Mouse (Mus musculus) embryonic facial prominence, embryonic 11.5 days (tissue): ENCODE results near the gene Gm21863. TPM values are rescaled to one million over a fixed set of nuclear protein-coding genes. Genes with fewer than 3 reads are reported as not detected.
"Not testable (repeated sequence)": the region's sequence is repeated elsewhere in the genome, so short reads cannot be mapped to it uniquely, and the experiment has no call there.

Experiments
- ATAC-seq: fragments of 200-750 bp; cut with Nextera tagmentation; replicated peaks from 2 replicates; pipeline ENCODE4 v1.8.0; 2017; ENCODE audit warnings: low read depth; ENCODE audit not compliant: insufficient number of reproducible peaks, low FRiP score, low TSS enrichment
- DNase-seq: peaks from one replicate; pipeline ENCODE4 v3.0.0-alpha.2; 2015; ENCODE audit warnings: low spot score
- H3K27ac ChIP-seq: fragments of 300-500 bp; sonication (generic); replicated peaks from 2 replicates; pipeline ENCODE4 v1.5.1; 2014; ENCODE audit warnings: mild to moderate bottlenecking, low read depth, low read length, control low read depth
- H3K27me3 ChIP-seq: fragments of 300-500 bp; sonication (generic); 2 replicates; pipeline ENCODE4 v1.6.1; 2014; ENCODE audit warnings: mild to moderate bottlenecking, low read length, moderate library complexity, mixed read lengths; ENCODE audit not compliant: control insufficient read depth, insufficient read depth
- H3K36me3 ChIP-seq: fragments of 300-500 bp; sonication (generic); replicated peaks from 2 replicates; pipeline ENCODE4 v1.6.1; 2014; ENCODE audit warnings: low read depth, mild to moderate bottlenecking, low read length, moderate library complexity, mixed read lengths; ENCODE audit not compliant: control insufficient read depth, insufficient read depth
- H3K4me1 ChIP-seq: fragments of 300-500 bp; sonication (generic); 2 replicates; pipeline ENCODE4 v1.6.1; 2014; ENCODE audit warnings: low read length, mixed read lengths; ENCODE audit not compliant: control insufficient read depth, insufficient read depth
- H3K4me2 ChIP-seq: fragments of 300-500 bp; sonication (generic); 2 replicates; pipeline ENCODE4 v1.6.1; 2014; ENCODE audit warnings: low read depth, mild to moderate bottlenecking, control low read depth, low read length, moderate library complexity
- H3K4me3 ChIP-seq: fragments of 300-500 bp; sonication (generic); 2 replicates; pipeline ENCODE4 v1.5.1; 2014; ENCODE audit warnings: low read depth, low read length, control low read depth
- H3K9ac ChIP-seq: fragments of 300-500 bp; sonication (generic); replicated peaks from 2 replicates; pipeline ENCODE4 v1.6.1; 2014; ENCODE audit warnings: mild to moderate bottlenecking, control low read depth, low read length
- H3K9me3 ChIP-seq: fragments of 300-500 bp; sonication (generic); replicated peaks from 2 replicates; pipeline ENCODE4 v1.6.1; 2016; ENCODE audit warnings: mild to moderate bottlenecking, low read length, inconsistent platforms, mixed read lengths; ENCODE audit not compliant: control insufficient read depth
- WGBS: fragments of 180-500 bp; shearing (Covaris S2); extraction: QIAGEN DNeasy Blood & Tissue Kit; methylation state at CpG from one replicate; pipeline ENCODE4 v1.1.7; 2014; 5-methylcytosine and 5-hydroxymethylcytosine counted together
- polyA plus RNA-seq: library from polyadenylated mRNA; unstranded; fragments of >200 nt; fragmentation: Nextera tagmentation; extraction: Ambion mirVana; gene quantifications from 2 replicates; pipeline ENCODE4 v1.2.1, GENCODE M21; 2014

Gm21863 gene
- not detected in 2 replicates for polyA plus RNA-seq

DNA sequence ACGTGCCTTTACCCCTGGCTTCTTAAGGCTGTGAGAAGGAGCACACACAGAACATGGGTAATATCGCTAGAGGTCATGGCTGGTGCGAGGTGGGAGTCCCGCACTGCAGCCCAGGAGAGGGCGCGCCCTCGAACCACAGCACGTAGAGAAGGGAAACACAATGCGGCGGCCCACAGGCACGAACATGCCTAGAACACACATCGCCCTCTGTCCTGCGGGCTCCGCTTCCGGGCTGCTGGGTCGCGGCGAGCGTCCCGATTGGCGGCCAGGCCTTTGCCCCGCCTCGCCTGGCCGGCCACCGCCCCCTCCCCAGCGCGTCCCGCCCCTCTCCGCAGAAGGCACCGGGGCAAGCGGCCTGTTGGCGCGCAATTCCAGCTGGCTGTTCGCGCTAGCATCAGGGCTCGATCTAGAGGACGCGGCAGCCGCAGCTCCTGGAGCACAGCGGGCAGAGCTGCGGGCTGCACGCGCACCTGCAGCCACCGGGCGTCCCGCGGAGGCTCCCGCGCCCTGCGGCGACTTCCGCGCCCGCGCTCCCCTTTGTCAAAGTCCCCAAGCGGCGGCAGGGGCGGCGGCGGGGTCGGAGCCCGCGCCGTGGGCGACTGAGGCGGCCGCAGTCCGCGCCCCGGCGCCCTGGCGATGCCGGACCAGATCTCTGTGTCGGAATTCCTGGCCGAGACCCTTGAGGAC is at the start of gene Gm21863:
Gm21863 (plus strand) TSS at position 637 of the 687 bp plus-strand sequence.
- not testable (repeated sequence) for H3K27ac ChIP-seq, H3K4me3 ChIP-seq, H3K9me3 ChIP-seq, H3K36me3 ChIP-seq, DNase-seq, H3K27me3 ChIP-seq, H3K4me1 ChIP-seq, H3K4me2 ChIP-seq, ATAC-seq, H3K9ac ChIP-seq
- WGBS, result 16% methylated on average over 56 of the region's 75 CpGs

DNA sequence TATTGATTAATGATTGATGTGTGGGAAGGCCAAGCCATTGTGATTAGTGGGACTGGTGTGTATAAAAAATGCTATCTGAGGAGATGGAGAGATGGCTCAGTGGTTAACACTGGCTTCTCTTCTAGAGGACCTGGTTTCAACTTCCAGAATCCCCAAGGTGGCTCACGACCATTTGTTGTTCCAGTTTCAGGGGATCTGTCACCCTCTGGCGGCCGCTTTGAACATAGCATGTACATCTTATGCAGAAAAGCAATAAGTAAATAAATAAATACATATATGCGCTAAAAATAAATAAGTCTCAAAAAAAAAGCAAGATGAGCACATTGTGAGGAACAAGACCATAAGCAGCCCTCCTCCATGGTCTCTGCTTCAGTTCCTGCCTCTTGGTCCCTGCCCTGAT is 26.3 kb upstream of the Gm21863 start:
- not testable (repeated sequence) for H3K4me1 ChIP-seq, H3K27ac ChIP-seq, H3K9ac ChIP-seq, H3K4me3 ChIP-seq, H3K9me3 ChIP-seq, H3K4me2 ChIP-seq, ATAC-seq, H3K27me3 ChIP-seq, H3K36me3 ChIP-seq, DNase-seq
- WGBS, result 37% methylated on average over 4 of the region's 4 CpGs
